Mouse (Mus musculus) stomach, postnatal 0 days (tissue): ENCODE measurements around the gene Rasa2. TPM values are rescaled to one million over a fixed set of nuclear protein-coding genes. Genes with fewer than 3 reads are reported as not detected.
A peak's percentile ranks its signal among the peaks of the same experiment; 100 is the strongest.
"Not testable (repeated sequence)": the region's sequence is repeated elsewhere in the genome, so short reads cannot be mapped to it uniquely, and the experiment has no call there.

Experiments
- ATAC-seq: fragments of 200-750 bp; cut with Nextera tagmentation; 2 replicates; pipeline ENCODE4 v1.8.0; 2017; ENCODE audit not compliant: low FRiP score, low TSS enrichment
- DNase-seq: peaks from one replicate; pipeline ENCODE4 v3.0.0-alpha.2; 2016; ENCODE audit warnings: low spot score
- H3K27ac ChIP-seq: fragments of 300-500 bp; sonication (generic); replicated peaks from 2 replicates; pipeline ENCODE4 v1.5.1; 2014; ENCODE audit warnings: mild to moderate bottlenecking, control low read depth
- H3K27me3 ChIP-seq: fragments of 300-500 bp; sonication (generic); 2 replicates; pipeline ENCODE4 v1.6.1; 2014; ENCODE audit warnings: low read length; ENCODE audit not compliant: control insufficient read depth, insufficient read depth
- H3K36me3 ChIP-seq: fragments of 300-500 bp; sonication (generic); 2 replicates; pipeline ENCODE4 v1.6.1; 2014; ENCODE audit warnings: low read length, mixed read lengths; ENCODE audit not compliant: control insufficient read depth, insufficient read depth
- H3K4me1 ChIP-seq: fragments of 300-500 bp; sonication (generic); replicated peaks from 2 replicates; pipeline ENCODE4 v1.6.1; 2014; ENCODE audit warnings: antibody characterized with exemption; ENCODE audit not compliant: control insufficient read depth, insufficient read depth
- H3K4me2 ChIP-seq: fragments of 300-500 bp; sonication (generic); replicated peaks from 2 replicates; pipeline ENCODE4 v1.6.1; 2014; ENCODE audit warnings: low read depth, mild to moderate bottlenecking, control low read depth, moderate library complexity
- H3K4me3 ChIP-seq: fragments of 300-500 bp; sonication (generic); 2 replicates; pipeline ENCODE4 v1.5.1; 2014; ENCODE audit warnings: low read depth, low read length, control low read depth
- H3K9ac ChIP-seq: fragments of 300-500 bp; sonication (generic); 2 replicates; pipeline ENCODE4 v1.6.1; 2014; ENCODE audit warnings: mild to moderate bottlenecking, low read length, control low read depth, mixed read lengths
- H3K9me3 ChIP-seq: fragments of 300-500 bp; sonication (generic); 2 replicates; pipeline ENCODE4 v1.6.1; 2016; ENCODE audit warnings: low read length; ENCODE audit not compliant: control insufficient read depth
- CTCF ChIP-seq: IDR thresholded peaks from 2 replicates; pipeline ENCODE4 v1.5.1; 2016; ENCODE audit warnings: antibody characterized with exemption, low read depth, mild to moderate bottlenecking, moderate library complexity
- EP300 ChIP-seq: optimal IDR thresholded peaks from 2 replicates; pipeline ENCODE3; 2016; ENCODE audit warnings: antibody characterized with exemption
- WGBS: fragments of 180-500 bp; shearing (Covaris S2); extraction: QIAGEN DNeasy Blood & Tissue Kit; methylation state at CpG from one replicate; pipeline ENCODE4 v1.1.7; 2014; 5-methylcytosine and 5-hydroxymethylcytosine counted together
- polyA plus RNA-seq: library from polyadenylated mRNA; unstranded; fragments of >200 nt; fragmentation: Nextera tagmentation; extraction: Ambion mirVana; gene quantifications from 2 replicates; pipeline ENCODE4 v1.2.1, GENCODE M21; 2015

The Rasa2 gene
- polyA plus RNA-seq, 1 experiment from 2014 or later, result 12.5 TPM

GRCm38 (mm10) chr9:96530674-96531081 is 100.7 kb downstream of the Rasa2 start:
- TF ChIP-seq EP300, result no peak
- no peak for TF ChIP-seq CTCF
- Histone ChIP-seq H3K9me3 (no peaks in the 10 kb centered on the region), H3K4me3 (no peak overlapping the region), H3K9ac (no peak overlapping the region), H3K27ac (no peak overlapping the region), H3K27me3 (no peaks in the 10 kb centered on the region), H3K4me1 (no peaks in the 10 kb centered on the region), H3K36me3 (no peaks in the 10 kb centered on the region), H3K4me2 (peak overlapping the region; percentile 12; the same call in 1 of the 2 replicates)
- WGBS, result 35% methylated on average over 11 of the region's 11 CpGs
- ATAC-seq (peak; percentile 50; the same call in 1 of the 2 replicates), DNase-seq (no peak)

GRCm38 (mm10) chr9:96529961-96530673 is 101.3 kb downstream of the Rasa2 start:
- H3K4me2 ChIP-seq, result peak overlapping the region; percentile 12; the same call in 1 of the 2 replicates
- TF ChIP-seq CTCF, result no peak
- H3K9me3 ChIP-seq, result no peaks in the 10 kb centered on the region
- no peak for DNase-seq
- ATAC-seq, result no peak
- H3K4me1 ChIP-seq, result no peaks in the 10 kb centered on the region
- whole genome bisulfite sequencing, result 66% methylated on average over 10 of the region's 10 CpGs
- no peak overlapping the region for H3K4me3 ChIP-seq
- no peak overlapping the region for H3K27ac ChIP-seq
- H3K27me3 ChIP-seq, result no peaks in the 10 kb centered on the region
- no peak overlapping the region for H3K9ac ChIP-seq
- H3K36me3 ChIP-seq, result no peaks in the 10 kb centered on the region

DNA sequence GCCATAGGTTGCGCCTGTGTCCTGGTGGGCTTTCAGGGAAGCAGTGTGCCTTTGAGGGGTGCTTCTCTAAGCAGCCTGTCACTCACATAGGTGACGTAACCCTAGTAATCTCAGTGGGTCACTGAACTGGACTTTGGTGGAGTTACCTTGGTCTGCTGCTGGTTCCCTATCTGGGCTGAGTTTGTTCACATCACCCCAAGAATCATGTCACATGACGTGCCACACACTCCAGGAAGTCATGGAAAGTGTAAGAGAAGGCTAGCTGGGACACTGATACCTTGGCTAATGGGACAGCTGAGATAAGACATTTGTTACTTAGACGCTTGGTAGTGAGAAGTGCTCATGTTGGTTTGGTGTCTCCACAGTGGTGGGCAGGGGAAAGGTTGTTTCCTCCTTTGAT is 105.4 kb downstream of the Rasa2 start:
- Histone ChIP-seq H3K36me3 (no peaks in the 10 kb centered on the region), H3K9ac (no peak overlapping the region), H3K4me3 (no peak overlapping the region), H3K4me1 (no peaks in the 10 kb centered on the region), H3K27ac (no peak overlapping the region), H3K9me3 (no peaks in the 10 kb centered on the region), H3K27me3 (no peaks in the 10 kb centered on the region), H3K4me2 (no peak overlapping the region)
- TF ChIP-seq CTCF, result no peak
- no peak for TF ChIP-seq EP300
- ATAC-seq, result peak; percentile 38; the same call in 1 of the 2 replicates
- WGBS, result 79% methylated on average over 4 of the region's 4 CpGs
- no peak for DNase-seq

DNA sequence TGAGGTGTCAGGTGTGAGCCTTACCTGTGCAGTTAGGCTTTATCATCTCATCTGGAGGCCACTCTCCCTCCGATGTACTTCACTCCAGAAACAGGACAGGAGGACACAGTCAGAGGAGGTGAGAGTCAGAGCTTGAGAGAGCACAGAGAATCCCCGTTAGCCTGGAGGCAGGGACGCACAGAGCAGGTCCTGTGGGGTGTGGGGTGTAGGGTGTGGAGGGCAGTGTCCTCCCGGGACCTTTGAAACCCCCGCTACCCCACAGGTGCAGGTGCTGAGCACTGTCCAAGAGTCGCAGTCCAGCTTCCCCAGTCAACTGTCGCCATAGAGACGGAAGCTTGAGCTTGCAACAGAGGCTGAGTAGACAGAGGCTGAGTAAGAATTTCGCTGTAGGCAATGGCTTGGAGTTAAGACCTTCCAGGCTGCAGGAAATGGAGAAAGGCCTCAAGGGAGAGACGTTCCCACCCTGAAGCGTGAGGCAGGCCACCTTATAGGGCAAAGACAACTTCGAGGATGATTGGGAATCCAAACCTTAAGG is 106.4 kb downstream of the Rasa2 start, which contains the start of gene Gm28729:
Gene Gm28729, minus strand, starts transcription at position 293 of the 535 bp plus-strand sequence.
- no peaks in the 10 kb centered on the region for H3K4me1 ChIP-seq
- no peak within 1 kb of the TSS for H3K27ac ChIP-seq
- DNase-seq, result no peak
- no peak within 1 kb of the TSS for H3K4me2 ChIP-seq
- ATAC-seq, result no peak
- no peaks in the 10 kb centered on the region for H3K36me3 ChIP-seq
- TF ChIP-seq EP300, result no peak
- no peak for TF ChIP-seq CTCF
- H3K27me3 ChIP-seq, result no peaks in the 10 kb centered on the region
- no peak within 1 kb of the TSS for H3K4me3 ChIP-seq
- WGBS, result 43% methylated on average over 12 of the region's 12 CpGs
- no peaks in the 10 kb centered on the region for H3K9me3 ChIP-seq
- no peak within 1 kb of the TSS for H3K9ac ChIP-seq

GRCm38 (mm10) chr9:96523148-96523547 is 108.3 kb downstream of the Rasa2 start:
- Histone ChIP-seq H3K4me3 (no peak overlapping the region), H3K36me3 (no peaks in the 10 kb centered on the region), H3K9ac (no peak overlapping the region), H3K4me2 (no peak overlapping the region), H3K9me3 (no peaks in the 10 kb centered on the region), H3K27ac (no peak overlapping the region), H3K27me3 (no peaks in the 10 kb centered on the region), H3K4me1 (no peaks in the 10 kb centered on the region)
- 85% methylated on average over 5 of the region's 5 CpGs for WGBS
- peak; percentile 22; the same call in 1 of the 2 replicates for TF ChIP-seq CTCF
- TF ChIP-seq EP300, result no peak
- ATAC-seq (no peak), DNase-seq (no peak)

DNA sequence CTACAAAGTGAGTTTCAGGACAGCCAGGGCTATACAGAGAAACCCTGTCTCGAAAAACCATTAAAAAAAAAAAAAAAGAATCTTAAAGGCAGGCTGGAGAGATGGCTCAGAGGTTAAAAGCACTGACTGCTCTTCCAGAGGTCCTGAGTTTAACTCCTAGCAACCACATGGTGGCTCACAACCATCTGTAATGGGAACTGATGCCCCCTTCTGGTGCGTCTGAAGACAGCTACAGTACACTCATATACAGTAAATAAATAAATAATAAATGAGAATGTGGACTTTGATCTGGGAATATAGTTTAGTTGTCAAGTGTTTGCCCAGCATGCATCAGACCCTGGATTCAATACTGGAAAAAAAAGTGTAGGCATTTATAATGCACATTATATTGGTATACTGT is 109.8 kb downstream of the Rasa2 start:
- ATAC-seq, H3K27ac ChIP-seq, DNase-seq, H3K36me3 ChIP-seq, H3K9me3 ChIP-seq, H3K9ac ChIP-seq, H3K4me3 ChIP-seq, H3K4me2 ChIP-seq, H3K27me3 ChIP-seq, H3K4me1 ChIP-seq: not testable (repeated sequence)
- TF ChIP-seq CTCF, result peak; percentile 45
- 89% methylated on average over 2 of the region's 2 CpGs for WGBS
